Mouse (Mus musculus) splenic B cell, adult 2 months (primary cell): ENCODE measurements at regions not wholly inside any gene's neighbourhood (a gene's known extent, or its start where the extent isn't known, plus 50 kb on each side); places are given as distances from the start of the nearest gene placed in this dataset.

Source experiments
- DNase-seq: peaks from one replicate; pipeline ENCODE4 v3.0.0-alpha.2; 2011; ENCODE audit warnings: low read depth, low spot score
- H3K27me3 ChIP-seq: 2 replicates; pipeline ENCODE4 v1.6.1; 2012; ENCODE audit warnings: mild to moderate bottlenecking, low read length, moderate library complexity, mixed read lengths; ENCODE audit not compliant: control insufficient read depth, poor library complexity, insufficient read depth, severe bottlenecking
- H3K36me3 ChIP-seq: 2 replicates; pipeline ENCODE4 v1.6.1; 2012; ENCODE audit warnings: mild to moderate bottlenecking, low read length, moderate library complexity, mixed read lengths; ENCODE audit not compliant: control insufficient read depth, poor library complexity, insufficient read depth, severe bottlenecking

GRCm38 (mm10) chr5:67155582-67155981 lies 56.5 kb upstream of the Phox2b start:
- H3K27me3 ChIP-seq = no peaks in the 10 kb centered on the region; the same call in 1 of the 2 replicates
- DNase-seq = no peak
- no peaks in the 10 kb centered on the region for H3K36me3 ChIP-seq

- Histone ChIP-seq H3K27me3 (no peaks in the 10 kb centered on the region; the same call in 1 of the 2 replicates), H3K36me3 (no peaks in the 10 kb centered on the region)
- no peak for DNase-seq
Measured at GRCm38 (mm10) chr5:67156911-67157310, 57.8 kb upstream of the Phox2b start.

- peak; percentile 8 for DNase-seq
- H3K36me3 ChIP-seq = no peaks in the 10 kb centered on the region
- H3K27me3 ChIP-seq = no peaks in the 10 kb centered on the region
Measured at GRCm38 (mm10) chr5:67176827-67177226, 77.7 kb upstream of the Phox2b start.

GRCm38 (mm10) chr5:67179221-67179620 lies 80.1 kb upstream of the Phox2b start:
- Histone ChIP-seq H3K36me3 (no peaks in the 10 kb centered on the region), H3K27me3 (no peaks in the 10 kb centered on the region)
- DNase-seq = no peak

- no peaks in the 10 kb centered on the region for H3K27me3 ChIP-seq
- no peak for DNase-seq
- H3K36me3 ChIP-seq = no peaks in the 10 kb centered on the region
Measured at GRCm38 (mm10) chr5:67189376-67189901, 70.9 kb upstream of the Tmem33 start.

- Histone ChIP-seq H3K27me3 (no peaks in the 10 kb centered on the region), H3K36me3 (no peaks in the 10 kb centered on the region)
- no peak for DNase-seq
Measured at GRCm38 (mm10) chr5:67194065-67194464, 66.3 kb upstream of the Tmem33 start.

GRCm38 (mm10) chr5:67205083-67205738 lies 55.2 kb upstream of the Tmem33 start:
- no peak for DNase-seq
- Histone ChIP-seq H3K36me3 (no peaks in the 10 kb centered on the region), H3K27me3 (no peaks in the 10 kb centered on the region)
